Mouse (Mus musculus) megakaryocyte progenitor cell, adult 5-6 weeks (primary cell): Measurements from ENCODE around the gene Atp8a2. TPM values are rescaled to one million over a fixed set of nuclear protein-coding genes. Genes with fewer than 3 reads are reported as not detected.

Experiments
- ATAC-seq: replicated peaks from 2 replicates; pipeline ENCODE4 v1.8.0; 2016; ENCODE audit warnings: mild to moderate bottlenecking, moderate TSS enrichment, inconsistent platforms; ENCODE audit not compliant: poor library complexity
- total RNA-seq, 2 experiments: library from RNA; stranded (forward) in 1 of 2; stranded (reverse) in 1 of 2; fragments of 157-497, 149-512 nt in 1 of 2; fragments of 200-1000 nt in 1 of 2; gene quantifications; 2 replicates each; pipeline versions ENCODE4 v1.2.3 to v1.2.4; 2015 to 2017

The Atp8a2 gene
- total RNA-seq, 2 experiments from 2014 or later, result 0.32 to 0.37 TPM

DNA sequence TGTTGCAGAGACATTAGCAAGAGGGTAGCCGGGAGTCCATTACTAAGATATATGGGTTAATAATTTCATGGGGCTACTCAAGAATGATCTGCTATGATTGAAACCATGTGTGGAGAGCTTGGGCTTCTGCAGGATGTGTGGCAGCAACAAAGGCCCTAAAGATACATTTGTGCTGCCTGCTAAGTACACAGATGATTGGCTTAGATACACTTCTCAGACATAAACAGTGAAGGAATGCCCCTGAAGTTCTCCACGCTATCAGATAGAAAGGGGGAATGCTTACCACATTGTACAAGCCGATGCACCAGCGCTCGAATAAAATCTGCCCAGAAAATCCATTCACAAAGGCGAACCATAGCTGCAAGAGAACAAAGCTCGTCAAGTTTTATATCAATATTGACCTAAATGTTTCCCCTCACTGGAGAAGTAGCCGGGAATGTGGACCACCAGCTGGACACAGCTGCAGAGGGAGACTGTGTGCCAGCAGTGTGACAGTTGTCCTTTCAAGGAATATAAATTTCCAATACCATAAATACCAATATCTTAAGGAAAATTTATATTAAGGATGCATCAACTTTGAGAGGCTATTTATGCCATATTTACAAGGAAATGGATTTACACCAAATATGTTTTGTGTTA, 394.9 kb downstream of the Atp8a2 start:
- ATAC-seq, result no peak

- ATAC-seq, result no peak
Measured at GRCm38 (mm10) chr14:59799511-59799910, 397.5 kb downstream of the Atp8a2 start.

GRCm38 (mm10) chr14:59793841-59794240, 403.1 kb downstream of the Atp8a2 start:
- ATAC-seq, result no peak

GRCm38 (mm10) chr14:59783348-59784341, 413.3 kb downstream of the Atp8a2 start:
- no peak for ATAC-seq

DNA sequence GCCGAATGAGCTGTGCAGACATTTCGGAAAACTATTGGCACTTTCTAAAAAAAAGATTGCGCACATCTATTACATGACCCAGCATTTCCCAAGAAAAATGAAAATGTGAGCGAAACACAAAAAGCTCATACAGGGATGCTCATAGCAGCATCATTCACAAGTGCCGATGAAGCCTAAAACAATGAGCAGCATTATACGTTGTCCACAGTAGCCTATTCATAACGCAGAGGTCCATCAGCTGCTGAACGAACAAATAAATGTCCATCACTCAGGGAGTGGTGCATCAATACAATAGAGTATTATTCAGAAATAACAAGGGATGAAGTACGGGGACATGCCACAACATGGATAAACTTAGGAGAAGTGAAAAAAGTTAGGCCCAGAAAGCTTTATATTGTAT, 416.6 kb downstream of the Atp8a2 start:
- no peak for ATAC-seq

- peak; percentile 76 for ATAC-seq
Measured at GRCm38 (mm10) chr14:59762227-59762626, 434.8 kb downstream of the Atp8a2 start.

- ATAC-seq, result peak; percentile 49; the same call in 1 of the 2 replicates
Measured at GRCm38 (mm10) chr14:59759900-59760493, 437.0 kb downstream of the Atp8a2 start.

- ATAC-seq, result no peak
Measured at GRCm38 (mm10) chr14:59759196-59759839, 437.7 kb downstream of the Atp8a2 start.

DNA sequence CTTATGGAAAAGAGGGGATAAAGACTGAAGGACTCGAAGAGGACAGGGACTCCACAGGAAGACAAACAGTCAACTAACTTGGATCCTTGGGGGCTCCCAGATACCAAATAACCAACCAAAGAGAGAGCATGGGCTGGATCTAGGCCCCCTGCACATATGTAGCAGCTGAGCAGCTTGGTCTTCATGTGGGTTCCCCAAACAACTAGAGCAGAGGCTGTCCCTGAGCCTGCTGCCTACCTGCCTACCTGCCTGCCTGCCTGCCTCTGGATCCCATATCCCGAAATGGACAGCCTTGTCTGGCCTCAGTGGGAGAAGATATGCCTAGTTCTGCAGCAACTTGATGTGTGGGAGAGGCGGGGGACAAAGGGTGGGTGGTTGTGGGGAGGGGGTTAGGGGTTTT, 444.6 kb downstream of the Atp8a2 start:
- ATAC-seq, result no peak

- no peak for ATAC-seq
Measured at GRCm38 (mm10) chr14:59750005-59750404, 447.0 kb downstream of the Atp8a2 start.

GRCm38 (mm10) chr14:59745676-59746075, 451.3 kb downstream of the Atp8a2 start:
- ATAC-seq, result no peak

GRCm38 (mm10) chr14:59741752-59742151, 455.2 kb downstream of the Atp8a2 start:
- ATAC-seq, result no peak

- ATAC-seq, result no peak
Measured at GRCm38 (mm10) chr14:59739446-59739845, 457.5 kb downstream of the Atp8a2 start.

DNA sequence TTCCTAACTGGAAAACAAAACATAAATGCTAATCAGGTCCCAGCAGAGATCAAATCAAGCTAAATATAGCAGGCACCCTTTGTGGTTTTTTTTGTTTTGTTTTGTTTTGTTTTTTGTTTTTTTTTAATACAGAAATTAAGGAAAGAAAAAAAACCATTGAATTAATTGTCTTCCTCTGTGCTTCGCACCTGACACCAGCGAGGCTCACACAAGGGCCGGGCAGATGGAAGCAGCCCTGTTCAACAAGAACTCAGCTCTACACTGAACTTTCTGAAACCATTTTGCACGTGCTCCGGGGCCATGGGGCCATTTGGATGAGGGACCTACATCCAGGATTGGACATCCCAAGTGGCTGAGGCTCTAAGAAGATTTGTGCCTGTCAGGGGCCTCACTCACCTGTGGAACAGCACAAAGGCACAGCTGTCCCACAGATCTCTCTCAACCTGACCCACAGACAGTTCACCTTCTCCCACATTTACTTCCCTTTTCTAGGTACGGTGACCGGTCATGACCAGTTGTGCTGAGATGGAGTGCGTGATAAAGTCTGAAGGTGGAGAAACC, 459.2 kb downstream of the Atp8a2 start:
- no peak for ATAC-seq

DNA sequence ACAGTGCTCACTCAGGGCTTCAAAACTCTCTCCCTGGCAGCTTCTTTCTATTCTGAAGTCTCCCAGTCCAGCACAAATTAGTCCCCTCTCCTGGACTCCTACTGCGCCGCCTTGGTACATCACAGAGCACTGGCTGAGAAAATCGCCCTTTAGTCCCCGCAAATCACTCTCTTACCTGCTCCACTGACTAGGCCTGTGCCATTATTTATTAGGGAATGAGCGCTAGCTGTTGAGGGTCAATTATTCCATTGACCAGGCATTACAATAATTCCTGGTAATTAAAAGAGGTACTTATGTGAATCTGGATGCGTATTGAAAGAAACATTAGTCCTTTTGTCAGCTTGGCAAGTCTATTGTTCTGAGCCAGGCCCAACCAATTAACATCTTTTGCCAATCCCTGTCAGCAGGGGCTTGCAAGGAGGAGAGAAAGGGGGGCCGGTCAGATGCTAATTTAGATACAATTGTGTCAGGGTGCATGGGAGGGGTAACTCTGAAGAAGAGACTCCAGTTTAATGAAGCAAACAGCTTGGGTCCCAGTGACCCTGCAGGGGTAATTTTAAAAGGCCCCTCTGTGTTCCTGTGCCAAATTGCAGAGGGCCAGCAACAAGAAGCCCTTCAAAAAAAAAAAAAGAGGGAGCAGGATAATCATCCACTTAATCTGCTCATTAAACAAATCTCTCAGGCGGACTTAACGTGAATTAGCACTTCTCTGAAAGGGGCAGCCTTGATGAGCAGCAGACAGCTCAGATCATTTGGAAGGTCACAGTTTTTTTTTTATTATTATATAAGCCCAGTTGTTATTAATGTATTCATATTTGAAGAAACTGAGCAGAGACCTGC, 459.9 kb downstream of the Atp8a2 start:
- no peak for ATAC-seq

- no peak for ATAC-seq
Measured at GRCm38 (mm10) chr14:59730043-59730390, 467.0 kb downstream of the Atp8a2 start.

DNA sequence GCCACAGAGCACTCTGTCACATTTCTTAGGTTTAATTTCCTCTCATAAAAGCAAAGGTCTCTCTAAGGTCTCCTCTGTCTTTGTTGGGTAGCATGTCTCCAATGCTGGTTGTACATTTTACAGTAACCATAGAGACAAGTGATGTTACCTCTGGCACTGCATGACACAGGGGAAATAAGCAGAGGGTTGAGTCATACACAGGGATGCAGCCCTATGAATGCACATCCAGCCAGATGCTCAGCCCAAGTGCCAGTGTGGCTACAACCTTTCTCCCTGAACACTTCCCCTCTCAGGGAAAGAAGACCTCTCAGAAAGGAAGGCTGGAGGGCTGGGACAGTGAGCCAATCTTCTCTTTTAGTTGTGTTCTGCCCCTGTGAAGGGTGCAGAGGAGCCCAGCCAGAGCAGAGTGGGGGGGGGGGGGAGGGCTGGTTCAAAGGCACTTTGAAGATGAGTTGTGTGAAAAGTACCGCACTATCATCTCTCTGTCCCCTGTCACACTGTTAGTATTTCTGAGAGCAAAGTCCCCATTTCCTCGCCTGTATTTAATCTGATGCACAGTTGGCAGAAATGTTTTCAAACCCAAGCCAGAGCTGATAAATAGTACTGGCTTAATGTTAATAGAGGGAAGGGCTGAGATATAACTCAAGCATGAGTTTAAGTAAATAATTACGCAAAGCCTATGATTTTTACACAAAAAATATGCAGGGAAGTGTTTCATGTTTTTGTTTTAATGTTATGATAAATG, 467.5 kb downstream of the Atp8a2 start:
- ATAC-seq, result no peak

DNA sequence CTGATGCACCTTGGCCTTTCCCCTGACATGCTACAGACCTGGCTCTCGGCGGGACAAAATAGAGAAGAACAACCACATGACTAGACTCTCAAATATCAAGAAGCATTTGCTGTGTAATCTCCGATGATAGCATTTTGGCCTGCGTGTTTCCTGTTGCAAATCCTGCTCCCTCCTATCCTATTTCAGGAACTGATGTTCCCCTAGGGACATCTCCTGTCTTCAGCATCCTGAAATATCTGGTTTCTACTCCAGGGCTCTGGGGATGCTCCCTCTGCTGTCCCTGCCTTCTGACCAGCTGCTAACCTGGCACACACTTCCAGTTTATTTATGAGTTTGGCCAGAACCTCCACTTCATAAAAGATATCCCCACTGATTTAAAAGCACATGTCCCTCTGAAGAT, 470.0 kb downstream of the Atp8a2 start:
- no peak for ATAC-seq

GRCm38 (mm10) chr14:59723163-59723562, 473.8 kb downstream of the Atp8a2 start:
- ATAC-seq, result no peak
